Mouse (Mus musculus) left cerebral cortex, postnatal 25 days (tissue): ENCODE data around the gene Lrrc20. TPM values are rescaled to one million over a fixed set of nuclear protein-coding genes. Genes with fewer than 3 reads are reported as not detected.
A peak's percentile ranks its signal among the peaks of the same experiment; 100 is the strongest.

Experiments
- DNase-seq, 2 experiments: peaks; one replicate each; pipeline ENCODE4 v3.0.0; 2022; ENCODE audit warnings: low spot score in 2 of 2, mixed read lengths in 1 of 2
- intact Hi-C: fragments of 180-260 bp; cut with DNase I; formaldehyde crosslinking; loops from one replicate; pipeline ENCODE4 v1.15.1; 2025
- total RNA-seq, 2 experiments: library from RNA; stranded (reverse); gene quantifications; 2 replicates each; pipeline ENCODE4 v1.2.3; 2021

Lrrc20 gene
- total RNA-seq, 2 experiments from 2014 or later, result 17.5 to 18.0 TPM

- DNase-seq, result no peak
- intact Hi-C loops, result no loop called here
Observed at GRCm38 (mm10) chr10:61466873-61467272, 8.7 kb upstream of the Lrrc20 start.

GRCm38 (mm10) chr10:61468900-61469299, 6.7 kb upstream of the Lrrc20 start:
- intact Hi-C loops, result no loop called here
- DNase-seq, result no peak

GRCm38 (mm10) chr10:61473640-61474039, 2.0 kb upstream of the Lrrc20 start:
- intact Hi-C loops, result no loop called here
- no peak for DNase-seq

DNA sequence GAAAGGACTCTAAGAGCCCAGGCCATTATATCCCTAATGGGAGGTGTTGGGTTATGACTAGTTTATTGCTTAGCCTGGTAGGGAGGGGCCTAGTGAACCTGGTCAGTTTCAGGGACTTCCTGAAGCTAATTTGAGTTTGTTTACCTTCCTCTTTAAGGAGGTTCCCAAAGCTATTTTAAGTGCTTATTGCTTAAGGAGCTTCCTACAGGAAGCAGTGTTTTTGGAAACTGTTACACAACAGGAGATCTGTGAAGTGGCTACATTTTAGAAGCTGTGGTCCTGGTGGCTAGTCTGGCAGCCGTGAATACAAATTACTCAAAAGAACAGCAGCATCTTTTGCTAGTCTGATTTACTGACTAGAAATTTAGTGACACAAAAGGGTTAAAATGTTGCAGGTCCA, 1.3 kb upstream of the Lrrc20 start:
- intact Hi-C loops, result no loop called here

GRCm38 (mm10) chr10:61476440-61477165, 1.0 kb downstream of the Lrrc20 start:
- DNase-seq, result no peak
- intact Hi-C loops, result loop anchor here (5.0 kb wide), 1 partner anchor 171 kb away; the partner anchor contains the start of gene Ppa1

More for the DNA sequence above, 1.3 kb upstream of the Lrrc20 start:
- no peak for DNase-seq

DNA sequence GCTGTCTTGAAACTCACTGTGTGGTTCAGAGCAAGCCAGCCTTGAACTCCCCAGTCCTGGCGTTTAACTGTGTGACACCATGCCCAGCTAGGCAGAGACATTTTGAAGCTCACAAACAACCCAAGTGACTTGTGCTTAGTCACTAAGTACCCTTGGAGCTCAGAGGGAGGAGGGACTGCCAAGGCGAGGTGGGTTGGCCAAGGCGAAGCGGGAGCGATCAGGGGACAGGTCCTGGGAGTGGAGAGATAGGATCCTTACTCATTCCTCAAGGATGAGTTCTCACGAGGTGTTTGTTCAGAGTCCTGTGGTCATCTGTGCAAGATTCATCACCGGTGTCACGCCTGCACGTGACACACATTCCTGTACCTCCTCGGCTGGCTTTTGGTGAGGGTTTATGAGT, 3.9 kb downstream of the Lrrc20 start:
- no peak for DNase-seq
- intact Hi-C loops, result loop anchor here (5.0 kb wide), 1 partner anchor 168 kb away; the partner anchor contains the start of gene Ppa1

DNA sequence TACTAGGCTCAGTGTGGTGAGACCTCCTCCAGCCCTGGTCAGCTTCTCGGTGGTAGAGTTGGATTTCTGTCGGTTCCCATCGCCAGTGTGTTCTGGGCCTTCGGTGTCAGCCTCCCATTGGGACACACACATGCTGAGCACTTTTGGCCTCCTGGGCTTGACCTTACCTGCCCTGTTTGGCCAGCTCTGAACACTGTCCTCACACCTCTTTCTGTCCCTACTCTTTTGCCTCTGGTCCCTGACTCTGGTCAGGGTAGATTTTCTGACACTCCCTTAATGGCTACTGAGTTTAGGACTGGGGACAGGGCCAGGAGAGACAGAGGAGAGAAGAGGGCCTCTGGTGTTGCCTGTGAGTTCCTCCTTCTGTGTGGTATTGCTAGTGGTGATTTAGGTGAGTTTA, 4.3 kb downstream of the Lrrc20 start:
- DNase-seq, result no peak
- intact Hi-C loops, result loop anchor here (5.0 kb wide), 1 partner anchor 167 kb away; the partner anchor contains the start of gene Ppa1

DNA sequence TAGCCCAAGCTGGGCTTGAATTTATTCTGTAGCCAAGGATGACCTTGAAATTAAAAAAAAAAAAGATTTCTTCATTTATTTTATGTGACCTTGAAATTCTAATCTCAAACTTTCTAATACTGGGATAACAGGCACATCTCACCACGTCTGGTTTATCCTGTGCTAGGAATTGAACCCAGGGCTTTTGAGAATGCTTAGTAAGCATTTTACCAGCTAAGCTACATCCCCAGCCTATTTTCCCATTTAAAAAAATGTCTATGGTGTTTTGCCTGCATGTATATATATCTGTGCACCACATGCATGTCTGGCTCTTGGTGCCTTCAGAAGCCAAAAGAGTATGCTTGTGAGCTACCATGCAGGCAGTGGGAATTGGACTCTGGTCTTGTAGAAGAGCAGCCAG, 4.9 kb downstream of the Lrrc20 start:
- intact Hi-C loops, result no loop called here
- DNase-seq, result no peak

DNA sequence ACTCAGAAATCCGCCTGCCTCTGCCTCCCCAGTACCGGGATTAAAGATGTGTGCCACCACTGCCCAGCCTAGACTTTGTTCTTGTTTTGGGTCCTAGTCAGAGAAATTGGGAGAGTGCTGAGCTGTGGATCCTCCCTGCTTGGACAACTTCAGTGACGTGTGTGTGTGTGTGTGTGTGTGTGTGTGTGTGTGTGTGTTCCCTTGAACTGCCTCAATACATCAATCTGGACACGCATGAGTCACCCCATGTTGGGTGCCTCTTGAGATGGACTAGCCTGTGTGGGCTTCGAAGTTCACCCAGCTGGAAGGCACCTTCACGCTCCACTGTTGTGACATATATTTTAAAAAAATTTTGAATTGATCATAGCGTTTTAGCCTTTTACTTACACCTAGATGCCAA, 7.2 kb downstream of the Lrrc20 start:
- DNase-seq, result no peak
- intact Hi-C loops, result no loop called here

- no peak for DNase-seq
- intact Hi-C loops, result no loop called here
Observed at GRCm38 (mm10) chr10:61484801-61485200, 9.2 kb downstream of the Lrrc20 start.

- no peak for DNase-seq
Observed at GRCm38 (mm10) chr10:61486551-61487339, 11.1 kb downstream of the Lrrc20 start.

GRCm38 (mm10) chr10:61488522-61489110, 13.0 kb downstream of the Lrrc20 start:
- intact Hi-C loops, result no loop called here
- no peak for DNase-seq

More at GRCm38 (mm10) chr10:61486551-61487339, 11.1 kb downstream of the Lrrc20 start:
- intact Hi-C loops, result no loop called here

GRCm38 (mm10) chr10:61491573-61491972, 16.0 kb downstream of the Lrrc20 start:
- no peak for DNase-seq
- intact Hi-C loops, result loop anchor here (5.0 kb wide), 1 partner anchor 156 kb away; the partner anchor contains the start of gene Ppa1

GRCm38 (mm10) chr10:61492040-61492439, 16.4 kb downstream of the Lrrc20 start:
- DNase-seq, result peak; percentile 63 to 76
- intact Hi-C loops, result loop anchor here (1.0 to 5.0 kb wide), 2 partner anchors 111 to 155 kb away; partner anchors contain the start of gene Ppa1

DNA sequence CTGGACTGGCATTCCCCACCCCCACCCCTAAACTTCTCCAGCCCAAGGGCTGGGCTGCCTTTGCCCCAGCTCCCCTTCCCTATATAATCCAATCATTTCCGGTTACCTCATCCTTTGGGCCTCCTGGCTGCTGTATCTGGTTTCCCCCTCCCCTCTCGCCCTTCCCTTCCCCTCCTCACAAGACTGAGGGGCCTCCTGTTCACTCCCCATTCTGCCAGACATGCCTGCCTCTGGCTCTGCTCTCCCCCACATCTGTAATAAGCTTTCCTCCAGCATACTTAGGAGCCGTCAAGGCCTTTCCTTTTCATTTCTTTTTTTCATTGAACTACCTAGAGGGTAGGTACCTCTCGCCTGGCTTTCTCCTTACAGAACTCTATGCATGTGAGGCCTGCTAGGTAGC, 19.9 kb downstream of the Lrrc20 start:
- intact Hi-C loops, result no loop called here
- DNase-seq, result no peak

GRCm38 (mm10) chr10:61496231-61496630, 20.6 kb downstream of the Lrrc20 start:
- intact Hi-C loops, result no loop called here
- DNase-seq, result no peak

DNA sequence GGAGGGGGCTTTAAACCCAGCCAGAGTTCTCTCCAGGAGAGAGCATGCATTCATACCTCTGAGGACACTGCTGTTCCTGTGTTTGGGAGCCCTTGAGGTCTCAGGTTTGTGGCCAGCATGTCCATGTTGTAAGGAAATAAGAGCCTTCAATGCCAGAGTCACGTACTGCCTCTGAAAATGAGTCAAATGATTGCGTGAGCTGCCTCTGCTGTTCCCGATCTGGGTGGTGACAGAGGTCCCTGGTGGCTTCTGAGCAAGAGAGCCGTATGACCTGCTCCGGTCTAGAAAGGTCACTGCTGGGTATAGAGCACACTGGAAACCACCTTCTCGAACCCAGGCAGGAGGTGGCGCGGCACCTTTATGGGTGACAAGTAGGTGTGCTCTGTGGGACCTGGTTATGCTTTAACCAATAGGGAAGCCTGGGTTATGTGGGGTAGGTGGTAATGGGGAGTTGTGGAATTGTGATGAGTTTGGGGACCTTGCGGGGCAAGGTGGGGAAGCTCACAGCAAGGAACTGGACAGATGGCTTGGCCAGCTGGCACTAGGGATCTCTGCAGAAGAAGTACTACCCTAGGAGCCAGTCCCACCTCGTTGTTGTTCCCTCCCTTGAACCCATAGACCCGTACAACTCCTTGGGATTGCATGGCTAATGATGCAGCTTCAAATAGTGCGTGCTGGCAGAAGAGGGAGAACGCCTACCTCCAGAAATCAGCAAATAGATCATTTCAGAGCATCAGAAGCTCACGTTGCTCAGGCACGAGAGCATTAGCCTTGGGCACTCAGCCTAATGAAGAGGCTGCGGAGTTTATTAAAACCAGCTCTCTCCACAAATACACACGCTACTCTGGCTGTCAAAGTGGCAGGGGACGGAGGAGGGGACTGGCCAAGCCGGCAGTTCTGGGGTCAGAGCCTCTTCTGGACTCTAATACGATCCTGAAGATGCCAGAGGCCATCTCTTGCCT, 24.2 kb downstream of the Lrrc20 start:
- no peak for DNase-seq
- intact Hi-C loops, result no loop called here

DNA sequence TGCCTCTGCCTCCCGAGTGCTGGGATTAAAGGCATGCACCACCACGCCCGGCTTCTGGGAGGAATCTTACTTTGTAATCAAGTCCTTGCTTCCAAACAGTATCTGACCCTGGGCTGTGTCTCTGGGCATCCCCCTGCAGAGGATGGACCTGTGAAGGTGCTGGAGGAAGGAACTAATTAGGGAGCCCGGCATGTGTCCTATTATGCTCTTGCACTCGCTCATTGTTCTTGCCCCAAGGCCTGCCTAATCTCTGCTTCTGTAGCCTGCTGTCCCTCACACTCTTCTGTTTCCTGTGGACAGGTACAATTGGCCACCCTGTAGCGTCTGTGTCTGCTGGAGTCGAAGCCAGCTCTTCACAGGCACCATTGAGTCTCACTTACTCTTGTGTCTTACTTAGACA, 25.2 kb downstream of the Lrrc20 start:
- no peak for DNase-seq
- intact Hi-C loops, result no loop called here

GRCm38 (mm10) chr10:61504073-61504472, 28.5 kb downstream of the Lrrc20 start:
- DNase-seq, result no peak
- intact Hi-C loops, result no loop called here
